Mouse (Mus musculus): ENCODE data around the gene Dnah7c.
"Not testable (repeated sequence)": the region's sequence is repeated elsewhere in the genome, so short reads cannot be mapped to it uniquely, and the experiment has no call there.

- not testable (repeated sequence) for TF ChIP-seq USF1 (IDR thresholded peaks at IDR 0.05; ENCODE audit: low read depth); CTCF (IDR thresholded peaks at IDR 0.05; ENCODE audit: control insufficient read depth, insufficient read depth, insufficient read length); MAX (IDR thresholded peaks at IDR 0.05)
Observed at GRCm38 (mm10) chr1:46769318-46769717, 343.9 kb downstream of the Dnah7c start.
